Mouse (Mus musculus) CH12.LX (cell line): ENCODE data around the gene Zfp790. TPM values are rescaled to one million over a fixed set of nuclear protein-coding genes. Genes with fewer than 3 reads are reported as not detected.

Experiments used
- DNase-seq: peaks from one replicate; pipeline ENCODE4 v3.0.0-alpha.2; 2013; ENCODE audit errors: extremely low read depth
- H3K27ac ChIP-seq: 2 replicates; pipeline ENCODE4 v1.5.1; 2012; ENCODE audit warnings: low read depth, mild to moderate bottlenecking, control low read depth, moderate library complexity; ENCODE audit not compliant: insufficient read depth
- H3K27me3 ChIP-seq: replicated peaks from 2 replicates; pipeline ENCODE3; 2012; ENCODE audit warnings: inconsistent platforms
- H3K36me3 ChIP-seq, 2 experiments: replicated peaks in 1 of 2; 2 replicates each; pipeline versions ENCODE3 to v1.6.1; 2012; ENCODE audit warnings: inconsistent platforms in 1 of 2, low read length in 1 of 2, mild to moderate bottlenecking in 1 of 2, mixed read lengths in 1 of 2, moderate library complexity in 1 of 2; ENCODE audit not compliant: control insufficient read depth in 1 of 2, insufficient read depth in 1 of 2
- H3K4me1 ChIP-seq, 2 experiments: 2 replicates each; pipeline ENCODE4 v1.6.1; 2012; ENCODE audit warnings: inconsistent platforms in 1 of 2, moderate library complexity in 1 of 2; ENCODE audit not compliant: insufficient read depth in 2 of 2, control insufficient read depth in 1 of 2
- H3K4me2 ChIP-seq: 2 replicates; pipeline ENCODE4 v1.6.1; 2012; ENCODE audit warnings: low read depth, mild to moderate bottlenecking, control low read depth; ENCODE audit not compliant: poor library complexity, insufficient read depth, severe bottlenecking
- H3K4me3 ChIP-seq, 3 experiments: fragments of 150-350 bp in 1 of 3; sonication (generic) in 1 of 3; replicated peaks in 1 of 3; 2 replicates each; pipeline versions ENCODE3 to v1.5.1; 2011 to 2012; ENCODE audit warnings: low read depth in 2 of 3, low read length in 2 of 3, mild to moderate bottlenecking in 2 of 3, moderate library complexity in 2 of 3, control low read depth in 1 of 3, improper control_type of control experiment in 1 of 3, inconsistent platforms in 1 of 3, mixed read lengths in 1 of 3; ENCODE audit not compliant: poor library complexity in 1 of 3
- H3K79me2 ChIP-seq: replicated peaks from 2 replicates; pipeline ENCODE4 v1.6.1; 2012; ENCODE audit warnings: mild to moderate bottlenecking, moderate library complexity; ENCODE audit not compliant: control insufficient read depth, poor library complexity, insufficient read depth, severe bottlenecking; ENCODE audit errors: extremely low read depth
- H3K9ac ChIP-seq: 2 replicates; pipeline ENCODE4 v1.6.1; 2012; ENCODE audit warnings: low read depth, mild to moderate bottlenecking, control low read depth, moderate library complexity; ENCODE audit not compliant: insufficient read depth
- H3K9me3 ChIP-seq: replicated peaks from 2 replicates; pipeline ENCODE3; 2012; ENCODE audit warnings: low read length, inconsistent platforms, mixed read lengths
- BHLHE40 ChIP-seq: IDR thresholded peaks from 2 replicates; pipeline ENCODE4 v1.6.1; 2011; ENCODE audit warnings: mild to moderate bottlenecking, low read depth, low read length, improper control_type of control experiment
- CTCF ChIP-seq, 2 experiments: IDR thresholded peaks in 1 of 2; conservative IDR thresholded peaks in 1 of 2; 2 replicates each; pipeline ENCODE4 v1.5.1; 2011 to 2012; ENCODE audit warnings: low read depth in 2 of 2, low read length in 2 of 2, improper control_type of control experiment in 1 of 2, inconsistent platforms in 1 of 2, mild to moderate bottlenecking in 1 of 2, moderate library complexity in 1 of 2
- E2F4 ChIP-seq: IDR thresholded peaks from 2 replicates; pipeline ENCODE4 v1.6.1; 2011; ENCODE audit warnings: low read depth, low read length, improper control_type of control experiment; ENCODE audit not compliant: insufficient replicate concordance
- EP300 ChIP-seq: IDR thresholded peaks from 2 replicates; pipeline ENCODE4 v1.6.1; 2011; ENCODE audit warnings: low read length, improper control_type of control experiment
- ETS1 ChIP-seq: conservative IDR thresholded peaks from 2 replicates; pipeline ENCODE4 v1.6.1; 2012; ENCODE audit warnings: low read depth, mild to moderate bottlenecking, inconsistent platforms, low read length, improper control_type of control experiment, moderate library complexity
- GABPA ChIP-seq: IDR thresholded peaks from 2 replicates; pipeline ENCODE4 v1.6.1; 2012; ENCODE audit warnings: low read depth, low read length, improper control_type of control experiment, inconsistent platforms; ENCODE audit not compliant: insufficient replicate concordance
- IRF4 ChIP-seq: IDR thresholded peaks from 2 replicates; pipeline ENCODE4 v1.6.1; 2014; ENCODE audit warnings: low read depth, mild to moderate bottlenecking, inconsistent platforms, low read length, improper control_type of control experiment
- KAT2A ChIP-seq: IDR thresholded peaks from 2 replicates; pipeline ENCODE4 v1.6.1; 2012; ENCODE audit warnings: low read length, improper control_type of control experiment, inconsistent platforms; ENCODE audit not compliant: insufficient replicate concordance
- MAZ ChIP-seq: IDR thresholded peaks from 2 replicates; pipeline ENCODE4 v1.6.1; 2012; ENCODE audit warnings: low read depth, mild to moderate bottlenecking, inconsistent platforms, low read length, improper control_type of control experiment, moderate library complexity
- MEF2A ChIP-seq: IDR thresholded peaks from 2 replicates; pipeline ENCODE4 v1.6.1; 2014; ENCODE audit warnings: low read depth, mild to moderate bottlenecking, inconsistent platforms, low read length, improper control_type of control experiment, borderline replicate concordance
- MXI1 ChIP-seq: IDR thresholded peaks from 2 replicates; pipeline ENCODE4 v1.6.1; 2011; ENCODE audit warnings: mild to moderate bottlenecking, low read depth, low read length, improper control_type of control experiment
- MYC ChIP-seq: IDR thresholded peaks from 2 replicates; pipeline ENCODE4 v1.6.1; 2011; ENCODE audit warnings: low read depth, mild to moderate bottlenecking, improper control_type of control experiment, low read length
- PAX5 ChIP-seq: IDR thresholded peaks from 2 replicates; pipeline ENCODE4 v1.6.1; 2012; ENCODE audit warnings: low read length, inconsistent platforms, mixed read lengths
- POLR2A ChIP-seq: IDR thresholded peaks from 2 replicates; pipeline ENCODE4 v1.6.1; 2011; ENCODE audit warnings: low read depth, mild to moderate bottlenecking, improper control_type of control experiment, low read length
- SMC3 ChIP-seq: IDR thresholded peaks from 2 replicates; pipeline ENCODE4 v1.6.1; 2011; ENCODE audit warnings: low read depth, low read length, improper control_type of control experiment
- TBP ChIP-seq: conservative IDR thresholded peaks from 2 replicates; pipeline ENCODE4 v1.6.1; 2011; ENCODE audit warnings: low read depth, low read length, improper control_type of control experiment
- TCF12 ChIP-seq: IDR thresholded peaks from 2 replicates; pipeline ENCODE4 v1.6.1; 2014; ENCODE audit warnings: low read depth, mild to moderate bottlenecking, inconsistent platforms, low read length, improper control_type of control experiment
- UBTF ChIP-seq: IDR thresholded peaks from 2 replicates; pipeline ENCODE4 v1.6.1; 2012; ENCODE audit warnings: low read depth, mild to moderate bottlenecking, inconsistent platforms, low read length, improper control_type of control experiment, moderate library complexity
- USF1 ChIP-seq: IDR thresholded peaks from 2 replicates; pipeline ENCODE4 v1.6.1; 2014; ENCODE audit warnings: low read depth, mild to moderate bottlenecking, inconsistent platforms, low read length, improper control_type of control experiment
- ZNF384 ChIP-seq: IDR thresholded peaks from 2 replicates; pipeline ENCODE4 v1.6.1; 2012; ENCODE audit warnings: low read depth, low read length, improper control_type of control experiment, inconsistent platforms
- dilution Hi-C: fragments of 300-500 bp; cut with MboI; formaldehyde crosslinking; loops from 2 replicates; pipeline ENCODE4 v1.14.3; 2020; ENCODE audit warnings: low sequenced_read_pairs; ENCODE audit not compliant: extremely low pct_unique_long_range_greater_than_20kb, extremely low pct_ligation_motif_present
- in situ Hi-C: fragments of 300-500 bp; cut with MboI; formaldehyde crosslinking; loops from 3 replicates; pipeline ENCODE4 v1.14.3; 2019; ENCODE audit warnings: low sequenced_read_pairs, low pct_ligation_motif_present, low pct_unique_long_range_greater_than_20kb, mixed read lengths
- polyA plus RNA-seq: library from polyadenylated mRNA; unstranded; fragments of >175 nt; gene quantifications from 2 replicates; pipeline ENCODE4 v1.2.1, GENCODE M21; 2012; ENCODE audit warnings: low read depth; ENCODE audit not compliant: insufficient read length
- total RNA-seq, 2 experiments: library from RNA; depleted of rRNA; stranded (reverse); fragments of 300-350 nt in 1 of 2; fragments of >200 nt in 1 of 2; gene quantifications; 2 replicates each; pipeline ENCODE4 v1.2.3; 2012 to 2014

Zfp790 gene
- total and polyA plus RNA-seq, 3 experiments = 4.6 to 7.6 (median 5.8) TPM

DNA sequence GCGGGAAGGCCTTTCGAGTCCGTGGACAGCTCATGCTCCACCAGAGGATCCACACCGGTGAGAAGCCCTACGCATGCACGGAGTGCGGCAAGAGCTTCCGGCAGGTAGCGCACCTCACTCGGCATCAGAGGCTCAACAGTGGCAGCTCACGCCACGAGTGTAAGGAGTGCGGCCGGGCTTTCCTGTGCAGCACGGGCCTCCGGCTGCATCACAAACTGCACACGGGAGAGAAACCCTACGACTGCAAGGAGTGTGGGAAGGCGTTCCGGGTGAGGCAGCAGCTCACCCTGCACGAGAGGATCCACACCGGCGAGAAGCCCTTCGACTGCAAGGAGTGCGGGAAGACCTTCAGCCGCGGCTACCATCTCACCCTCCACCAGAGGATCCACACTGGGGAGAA, 23.0 kb upstream of the Zfp790 start:
- DNase-seq = no peak
- Histone ChIP-seq H3K4me3 (no peak overlapping the region), H3K36me3 (peaks cover 0 to 7% of the 10 kb centered on the region in 2 experiments), H3K27me3 (no peaks in the 10 kb centered on the region), H3K4me1 (peaks cover 0 to 5% of the 10 kb centered on the region in 2 experiments; a peak in 2 of 4 replicates), H3K27ac (no peak overlapping the region), H3K79me2 (no peaks in the 10 kb centered on the region), H3K9me3 (peaks cover 3% of the 10 kb centered on the region), H3K4me2 (no peak overlapping the region), H3K9ac (no peak overlapping the region)
- dilution Hi-C loops = no loop called here
- TF ChIP-seq UBTF (no peak), IRF4 (no peak), ETS1 (no peak), TBP (no peak), MAZ (no peak), PAX5 (no peak), POLR2A (no peak), GABPA (no peak), MEF2A (no peak), BHLHE40 (no peak)
- in situ Hi-C loops = no loop called here

DNA sequence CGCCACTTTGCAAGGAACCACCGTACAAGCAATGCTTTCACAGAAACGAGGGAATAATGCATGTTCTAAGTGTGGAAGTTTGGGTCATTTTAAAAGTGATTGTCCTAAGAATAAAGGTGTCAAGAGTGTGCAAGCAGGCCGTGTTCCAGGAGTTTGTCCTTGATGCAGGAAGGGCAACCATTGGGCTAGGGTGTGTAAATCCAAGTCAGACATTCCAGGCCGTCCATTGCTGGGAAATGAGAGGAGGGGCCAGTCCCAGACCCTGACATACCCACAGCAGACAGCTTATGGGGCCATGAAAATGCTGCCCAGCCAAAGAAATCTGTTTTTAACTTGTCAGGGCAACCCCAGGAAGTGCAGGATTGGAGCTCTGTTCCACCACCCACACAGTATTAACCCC, 8.9 kb upstream of the Zfp790 start:
- H3K4me1 ChIP-seq = no peaks in the 10 kb centered on the region
- no peak overlapping the region for H3K9ac ChIP-seq
- no peaks in the 10 kb centered on the region for H3K27me3 ChIP-seq
- H3K27ac ChIP-seq = no peak overlapping the region
- no peaks in the 10 kb centered on the region for H3K79me2 ChIP-seq
- in situ Hi-C loops (no loop called here), dilution Hi-C loops (no loop called here)
- no peak overlapping the region for H3K4me2 ChIP-seq
- H3K4me3 ChIP-seq = no peak overlapping the region
- TF ChIP-seq ETS1 = no peak
- TF ChIP-seq EP300 = no peak
- DNase-seq = no peak
- no peaks in the 10 kb centered on the region for H3K9me3 ChIP-seq
- no peaks in the 10 kb centered on the region for H3K36me3 ChIP-seq

DNA sequence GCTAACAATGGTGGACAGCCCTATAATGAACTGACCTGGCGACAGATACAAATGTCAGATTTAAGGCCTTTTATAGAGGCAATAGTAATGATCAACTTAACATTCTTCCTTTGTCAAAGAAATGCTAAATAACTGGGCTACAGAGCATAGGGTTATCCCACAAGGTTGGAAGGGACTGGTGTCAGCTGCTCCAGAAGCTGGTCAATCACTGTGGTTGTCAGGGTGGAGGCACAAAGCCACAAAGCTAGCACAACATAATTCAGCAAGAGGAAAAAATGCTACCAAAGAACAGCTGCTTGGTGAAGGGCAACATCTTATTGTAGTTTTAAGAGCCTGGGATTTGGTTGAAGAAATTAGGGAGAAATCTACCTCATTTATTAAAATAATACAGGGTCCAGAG, 3.7 kb upstream of the Zfp790 start:
- no peaks in the 10 kb centered on the region for H3K9me3 ChIP-seq
- in situ Hi-C loops = no loop called here
- TF ChIP-seq E2F4 (no peak), PAX5 (no peak), ZNF384 (no peak), IRF4 (no peak), TCF12 (no peak), POLR2A (no peak), MXI1 (no peak), SMC3 (no peak), USF1 (no peak), MEF2A (no peak), KAT2A (no peak), CTCF (conservative IDR thresholded peaks at IDR 0.05 in 1 of 2, IDR thresholded peaks at IDR 0.05 in 1 of 2; ENCODE audit: low read depth in 2 of 2, low read length in 2 of 2) (no peak), MYC (no peak)
- TF ChIP-seq, all 38 proteins: peak for 0
- dilution Hi-C loops = no loop called here
- Histone ChIP-seq H3K27ac (no peak overlapping the region), H3K4me1 (peaks cover 4 to 19% of the 10 kb centered on the region in 2 experiments), H3K79me2 (0 out of 2 replicates have a peak, but pooled peaks cover 3% of the 10 kb centered on the region), H3K4me2 (no peak overlapping the region), H3K4me3 (no peak overlapping the region), H3K9ac (no peak overlapping the region), H3K27me3 (no peaks in the 10 kb centered on the region), H3K36me3 (peaks cover 0 to 2% of the 10 kb centered on the region in 2 experiments)
- DNase-seq = no peak
